Mouse (Mus musculus) hindbrain, postnatal 0 days (tissue): Measurements from ENCODE around the gene Rrh. TPM values are rescaled to one million over a fixed set of nuclear protein-coding genes. Genes with fewer than 3 reads are reported as not detected.
A peak's percentile ranks its signal among the peaks of the same experiment; 100 is the strongest.

Experiments
- ATAC-seq: fragments of 200-750 bp; cut with Nextera tagmentation; 2 replicates; pipeline ENCODE4 v1.8.0; 2017; ENCODE audit warnings: mild to moderate bottlenecking, moderate TSS enrichment, moderate library complexity
- DNase-seq: peaks from one replicate; pipeline ENCODE4 v3.0.0-alpha.2; 2015; ENCODE audit warnings: low spot score
- H3K27ac ChIP-seq: fragments of 300-500 bp; sonication (generic); 2 replicates; pipeline ENCODE4 v1.5.1; 2014; ENCODE audit warnings: mild to moderate bottlenecking
- H3K27me3 ChIP-seq: fragments of 300-500 bp; sonication (generic); 2 replicates; pipeline ENCODE4 v1.6.1; 2014; ENCODE audit warnings: low read length, mixed read lengths; ENCODE audit not compliant: insufficient read depth
- H3K36me3 ChIP-seq: fragments of 300-500 bp; sonication (generic); 2 replicates; pipeline ENCODE4 v1.6.1; 2014; ENCODE audit warnings: low read length, mixed read lengths; ENCODE audit not compliant: insufficient read depth
- H3K4me1 ChIP-seq: fragments of 300-500 bp; sonication (generic); 2 replicates; pipeline ENCODE4 v1.6.1; 2014; ENCODE audit warnings: antibody characterized with exemption, low read length, mixed read lengths; ENCODE audit not compliant: insufficient read depth
- H3K4me2 ChIP-seq: fragments of 300-500 bp; sonication (generic); 2 replicates; pipeline ENCODE4 v1.6.1; 2014; ENCODE audit warnings: low read depth, mild to moderate bottlenecking, low read length, moderate library complexity, mixed read lengths
- H3K4me3 ChIP-seq: fragments of 300-500 bp; sonication (generic); 2 replicates; pipeline ENCODE4 v1.5.1; 2014; ENCODE audit warnings: low read length
- H3K9ac ChIP-seq: fragments of 300-500 bp; sonication (generic); replicated peaks from 2 replicates; pipeline ENCODE4 v1.6.1; 2014; ENCODE audit warnings: mild to moderate bottlenecking, low read length, moderate library complexity, mixed read lengths
- H3K9me3 ChIP-seq: fragments of 300-500 bp; sonication (generic); 2 replicates; pipeline ENCODE4 v1.6.1; 2016; ENCODE audit warnings: low read length, mixed read lengths
- CTCF ChIP-seq: IDR thresholded peaks from 2 replicates; pipeline ENCODE4 v1.5.1; 2016; ENCODE audit warnings: antibody characterized with exemption, control low read depth, low read depth
- WGBS: fragments of 180-500 bp; shearing (Covaris S2); extraction: QIAGEN DNeasy Blood & Tissue Kit; methylation state at CpG from one replicate; pipeline ENCODE4 v1.1.7; 2014; 5-methylcytosine and 5-hydroxymethylcytosine counted together
- polyA plus RNA-seq: library from polyadenylated mRNA; unstranded; fragments of >200 nt; fragmentation: Nextera tagmentation; extraction: Ambion mirVana; gene quantifications from 2 replicates; pipeline ENCODE4 v1.2.1, GENCODE M21; 2015
- total RNA-seq: library from RNA; depleted of rRNA; stranded (reverse); fragments of >200 nt; gene quantifications from 2 replicates; pipeline ENCODE4 v1.2.3, GENCODE M21; 2014; rRNA removed

Rrh gene
- total RNA-seq: 0.11 and 0.52 TPM in 2 replicates
- polyA plus RNA-seq: 0.33 and 0.41 TPM in 2 replicates

- ATAC-seq (no peak), DNase-seq (no peak)
- WGBS: 66% methylated on average over 11 of the region's 11 CpGs
- Histone ChIP-seq H3K27me3 (no peaks in the 10 kb centered on the region), H3K27ac (no peak within 1 kb of the TSS), H3K4me2 (no peak within 1 kb of the TSS), H3K9ac (no peak within 1 kb of the TSS), H3K4me1 (no peaks in the 10 kb centered on the region), H3K36me3 (peaks cover 16% of the 10 kb centered on the region; the same call in 1 of the 2 replicates), H3K4me3 (no peak within 1 kb of the TSS), H3K9me3 (no peaks in the 10 kb centered on the region)
- no peak for TF ChIP-seq CTCF
Observed at GRCm38 (mm10) chr3:129822206-129822775, at the start of gene Rrh. Rrh (minus strand) TSS chr3:129822587.

- 50% methylated on average over 14 of the region's 14 CpGs for WGBS
- Histone ChIP-seq H3K9me3 (no peaks in the 10 kb centered on the region), H3K4me3 (no peak overlapping the region), H3K27me3 (no peaks in the 10 kb centered on the region), H3K4me1 (no peaks in the 10 kb centered on the region), H3K36me3 (no peaks in the 10 kb centered on the region), H3K27ac (no peak overlapping the region), H3K4me2 (no peak overlapping the region), H3K9ac (no peak overlapping the region)
- peak; percentile 22 for DNase-seq
- no peak for ATAC-seq
- peak; percentile 66 for TF ChIP-seq CTCF
Observed at GRCm38 (mm10) chr3:129863698-129864097, 41.3 kb upstream of the Rrh start.

- Histone ChIP-seq H3K4me1 (no peaks in the 10 kb centered on the region), H3K27me3 (no peaks in the 10 kb centered on the region), H3K4me2 (no peak overlapping the region), H3K9me3 (no peaks in the 10 kb centered on the region), H3K36me3 (no peaks in the 10 kb centered on the region), H3K27ac (no peak overlapping the region), H3K4me3 (no peak overlapping the region), H3K9ac (no peak overlapping the region)
- ATAC-seq (no peak), DNase-seq (no peak)
- no peak for TF ChIP-seq CTCF
- 86% methylated on average over 2 of the region's 2 CpGs for WGBS
Observed at GRCm38 (mm10) chr3:129862592-129862991, 40.2 kb upstream of the Rrh start.

- no peak overlapping the region for H3K9ac ChIP-seq
- no peak for DNase-seq
- 89% methylated on average over 7 of the region's 7 CpGs for WGBS
Observed at GRCm38 (mm10) chr3:129846846-129847245, 24.5 kb upstream of the Rrh start.

GRCm38 (mm10) chr3:129845868-129846267 lies 23.5 kb upstream of the Rrh start:
- no peak for DNase-seq
- Histone ChIP-seq H3K4me2 (no peak overlapping the region), H3K4me3 (no peak overlapping the region), H3K9ac (no peak overlapping the region), H3K27ac (no peak overlapping the region), H3K9me3 (no peaks in the 10 kb centered on the region), H3K36me3 (no peaks in the 10 kb centered on the region), H3K4me1 (no peaks in the 10 kb centered on the region), H3K27me3 (no peaks in the 10 kb centered on the region)
- no peak for TF ChIP-seq CTCF
- 91% methylated on average over 2 of the region's 2 CpGs for WGBS
- no peak for ATAC-seq

More at GRCm38 (mm10) chr3:129846846-129847245, 24.5 kb upstream of the Rrh start:
- Histone ChIP-seq H3K4me2 (no peak overlapping the region), H3K9me3 (no peaks in the 10 kb centered on the region), H3K27ac (no peak overlapping the region), H3K4me1 (no peaks in the 10 kb centered on the region), H3K4me3 (no peak overlapping the region), H3K36me3 (no peaks in the 10 kb centered on the region), H3K27me3 (no peaks in the 10 kb centered on the region)
- no peak for TF ChIP-seq CTCF
- no peak for ATAC-seq

GRCm38 (mm10) chr3:129838017-129838416 lies 15.6 kb upstream of the Rrh start:
- no peak for DNase-seq
- no peak for ATAC-seq
- no peak for TF ChIP-seq CTCF
- no peaks in the 10 kb centered on the region for H3K27me3 ChIP-seq
- no peaks in the 10 kb centered on the region for H3K36me3 ChIP-seq
- no peaks in the 10 kb centered on the region for H3K9me3 ChIP-seq
- no peak overlapping the region for H3K4me2 ChIP-seq
- no peak overlapping the region for H3K4me3 ChIP-seq
- no peaks in the 10 kb centered on the region for H3K4me1 ChIP-seq
- 34% methylated on average over 7 of the region's 7 CpGs for WGBS
- H3K9ac ChIP-seq: no peak overlapping the region
- H3K27ac ChIP-seq: no peak overlapping the region

- H3K27ac ChIP-seq: no peak overlapping the region
- TF ChIP-seq CTCF: no peak
- H3K9me3 ChIP-seq: no peaks in the 10 kb centered on the region
- 89% methylated on average over 6 of the region's 6 CpGs for WGBS
- no peak for ATAC-seq
- H3K4me2 ChIP-seq: no peak overlapping the region
- DNase-seq: no peak
- no peak overlapping the region for H3K4me3 ChIP-seq
- no peak overlapping the region for H3K9ac ChIP-seq
- no peaks in the 10 kb centered on the region for H3K36me3 ChIP-seq
- no peaks in the 10 kb centered on the region for H3K4me1 ChIP-seq
- H3K27me3 ChIP-seq: no peaks in the 10 kb centered on the region
Observed at GRCm38 (mm10) chr3:129836965-129837364, 14.6 kb upstream of the Rrh start.
